Mouse (Mus musculus): ENCODE results near the gene Igsf21. TPM values are rescaled to one million over a fixed set of nuclear protein-coding genes. Genes with fewer than 3 reads are reported as not detected.

The Igsf21 gene
- 1 to 10 TPM; 4.5 to 5.9 TPM for total RNA-seq (2021)
- long read RNA-seq, experiment 1, partial matches to known transcripts = 3 of 7 reads
- long read RNA-seq, experiment 1, other reads (novel, unspliced or antisense) = 1 of 7 reads
- long read RNA-seq, experiment 2, transcript Igsf21-201 (10 exons, 1,979 nt) = major isoform, 12 of 15 reads
- long read RNA-seq, experiment 2, partial matches to known transcripts = 2 of 15 reads
- long read RNA-seq, experiment 2, other reads (novel, unspliced or antisense) = 1 of 15 reads

DNA sequence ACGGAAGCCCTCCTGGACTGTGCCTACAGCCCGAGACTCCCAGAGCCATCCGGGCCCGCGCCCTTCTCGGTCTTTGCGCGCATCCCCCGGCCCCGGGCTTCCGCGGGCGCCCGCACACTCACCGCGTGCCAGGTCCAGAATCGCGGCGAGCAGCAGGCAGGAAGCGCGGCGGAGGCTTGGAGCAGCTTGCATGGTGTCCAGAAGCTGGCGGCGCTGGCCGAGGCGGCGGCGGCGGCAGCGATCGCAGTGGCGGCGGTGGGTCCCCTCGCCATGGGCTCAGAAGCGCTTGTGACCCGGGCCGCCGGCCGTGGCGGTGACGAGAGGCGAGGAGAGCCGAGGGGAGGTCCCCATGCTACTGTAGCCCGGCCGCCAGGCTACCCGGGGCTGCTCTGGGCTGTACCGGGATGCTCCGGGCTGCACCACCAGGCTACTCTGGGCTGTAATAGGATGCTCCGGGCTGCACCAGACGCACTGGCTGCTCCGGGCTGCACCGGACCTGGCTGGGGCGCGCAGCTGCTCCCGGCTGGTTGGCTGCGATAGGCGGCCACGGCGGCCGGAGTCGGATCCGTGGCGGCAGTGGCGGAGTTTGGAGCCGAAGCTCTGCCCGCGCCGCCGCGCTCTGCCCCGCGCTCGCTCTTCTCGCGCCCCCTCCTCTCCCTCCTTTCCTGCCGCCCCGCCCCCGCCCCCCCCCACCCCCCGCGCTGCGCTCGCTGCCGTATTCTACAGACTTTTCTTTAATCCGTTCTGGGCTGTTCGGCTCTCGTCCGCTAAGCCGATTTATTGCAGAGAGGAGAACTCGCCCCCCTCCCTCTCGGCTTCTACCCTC is at the start of gene Igsf21:
Gene Igsf21 (minus strand): TSS at position 605 of the 826 bp plus-strand sequence.
- no peak for DNase-seq (ENCODE audit: low spot score in 2 of 2)

DNA sequence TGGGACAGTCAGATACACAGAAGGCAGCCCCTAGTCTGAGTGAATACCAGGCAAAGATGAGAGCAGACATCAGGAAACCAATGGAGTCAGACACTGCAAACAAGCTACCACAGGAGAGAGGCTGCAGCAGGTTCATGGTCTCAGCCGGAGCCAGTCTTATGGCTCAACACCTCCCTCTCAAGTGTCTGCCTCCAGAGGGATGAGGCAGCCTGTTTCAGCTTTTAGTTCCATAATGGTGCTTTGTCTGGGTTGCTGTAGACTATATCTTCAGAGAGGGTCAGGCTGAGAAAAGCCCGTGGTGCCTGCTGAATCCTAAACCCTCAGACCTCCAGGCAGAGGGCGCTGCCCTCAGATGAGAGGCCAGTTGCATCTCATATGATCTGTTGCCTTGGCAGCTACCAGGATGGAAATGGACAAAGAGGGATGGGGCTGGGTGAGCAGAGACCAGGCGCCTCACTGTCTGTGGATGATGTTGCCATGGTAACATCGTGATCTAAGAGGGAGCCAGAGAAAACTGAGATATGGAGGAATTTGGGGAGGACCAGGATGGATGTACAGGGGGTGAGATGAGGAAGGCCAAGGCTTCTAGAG is 39.2 kb upstream of the Igsf21 start:
- DNase-seq (ENCODE audit: low spot score in 2 of 2) = no peak

DNA sequence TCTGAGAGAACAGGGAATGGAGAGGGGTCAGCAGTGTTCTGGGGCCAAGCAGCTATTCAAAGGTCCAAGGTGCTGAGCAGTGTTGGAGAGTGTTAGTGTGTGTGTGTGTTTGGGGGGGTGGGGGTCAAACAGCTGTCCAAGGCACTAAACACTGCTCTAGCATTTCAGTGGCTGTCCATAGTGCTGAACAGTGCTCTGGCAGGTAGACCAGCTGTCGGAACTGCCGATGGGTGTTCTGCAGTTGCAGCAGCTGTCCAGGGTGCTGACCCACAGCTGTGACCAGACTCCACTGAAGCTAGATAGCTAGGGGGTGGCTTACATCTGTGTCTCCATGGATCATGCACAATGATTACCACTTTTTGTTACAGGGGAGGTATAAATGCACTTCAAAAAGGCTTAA is 36.8 kb upstream of the Igsf21 start:
- peak in 1 of 2 experiments; percentile 20 for DNase-seq (ENCODE audit: low spot score in 2 of 2)

DNA sequence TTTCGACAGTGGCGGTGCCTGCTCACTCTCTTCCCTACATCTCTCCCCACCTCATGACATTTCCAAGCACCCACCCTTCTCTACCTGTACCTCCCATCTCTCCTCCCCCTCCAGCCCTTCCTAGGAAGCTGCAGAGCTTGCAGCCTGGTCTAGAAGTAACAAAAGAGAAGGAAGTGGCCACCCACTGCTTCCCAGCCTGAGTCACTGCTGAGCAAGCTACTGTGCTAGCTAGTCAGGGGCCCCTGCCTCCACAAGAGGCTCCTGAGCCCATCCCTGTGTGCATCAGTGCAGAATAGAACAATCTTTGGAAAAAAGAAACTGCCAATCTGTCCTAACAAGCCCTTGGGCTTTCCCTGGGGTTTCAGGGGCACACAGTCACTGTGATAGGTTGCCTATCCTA is 31.7 kb upstream of the Igsf21 start:
- no peak for DNase-seq (ENCODE audit: low spot score in 2 of 2)

DNA sequence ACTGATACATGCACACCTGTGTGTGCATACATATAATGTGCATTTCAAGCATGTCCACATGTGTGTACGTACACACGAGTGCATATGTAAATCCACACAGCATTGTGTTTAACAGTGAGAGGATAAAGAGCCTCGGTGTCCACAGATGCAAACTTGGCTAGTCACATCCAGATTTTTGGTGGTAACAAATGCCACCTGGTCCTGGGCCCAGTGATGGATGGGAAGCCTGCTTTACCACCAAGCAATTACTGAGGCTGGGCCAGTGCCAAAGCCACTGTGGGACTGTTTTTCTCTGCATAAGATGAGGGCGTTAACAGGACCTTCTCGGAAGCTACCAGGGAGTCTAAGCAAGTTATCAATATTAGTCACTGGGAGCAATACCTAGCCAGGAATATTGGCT is 25.3 kb upstream of the Igsf21 start:
- no peak for DNase-seq (ENCODE audit: low spot score in 2 of 2)

DNA sequence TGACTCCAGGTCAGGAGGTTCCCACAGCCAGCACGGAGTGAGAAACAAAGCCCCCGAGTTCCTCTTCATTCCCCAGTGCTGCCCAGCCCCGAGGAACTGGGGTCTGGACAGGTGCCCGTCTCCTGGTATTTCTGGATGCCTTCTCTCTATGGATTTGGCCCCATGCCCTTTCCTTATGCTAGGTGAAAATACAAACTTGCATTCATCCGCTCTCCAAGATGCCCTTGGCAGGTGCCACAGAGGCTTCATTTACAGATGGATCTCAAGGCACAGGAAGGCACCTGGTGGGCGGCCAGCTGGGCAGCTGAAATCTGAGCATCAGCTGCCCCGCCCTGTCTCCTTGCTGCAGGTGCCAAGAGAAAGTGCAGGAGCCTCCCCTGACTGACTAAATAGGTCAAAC is 23.9 kb upstream of the Igsf21 start:
- no peak for DNase-seq (ENCODE audit: low spot score in 2 of 2)

DNA sequence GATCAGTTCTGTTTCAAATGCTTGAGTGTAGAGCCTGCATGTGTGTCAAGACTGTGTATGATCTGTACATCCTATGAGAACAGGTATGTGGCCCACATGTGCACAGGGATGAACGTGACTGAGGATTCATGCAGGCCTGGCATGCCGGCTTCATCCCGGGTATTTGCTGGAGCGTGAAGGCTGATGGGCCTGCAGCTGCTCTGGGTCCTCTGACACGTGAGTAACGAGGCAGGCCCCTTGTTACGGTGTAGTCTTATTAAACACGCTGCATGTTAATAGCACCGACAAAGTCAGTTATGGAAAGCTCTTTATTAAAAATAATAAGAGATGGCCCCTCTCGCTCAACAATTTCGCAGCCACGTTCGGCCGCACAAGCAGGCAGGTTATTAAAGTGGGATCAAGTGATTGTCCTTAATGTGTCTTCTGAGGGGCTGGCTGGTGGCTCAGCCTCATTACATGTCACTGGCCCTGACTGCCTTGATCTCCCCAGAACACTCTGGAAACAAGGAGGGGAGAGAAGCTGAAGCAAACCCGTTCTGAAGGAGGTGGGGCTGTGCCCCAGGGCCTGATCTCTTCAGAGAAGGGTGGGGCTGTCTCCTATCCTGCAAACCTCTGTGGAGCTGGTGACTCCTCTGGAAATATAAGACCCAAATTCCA is 22.7 kb upstream of the Igsf21 start:
- DNase-seq (ENCODE audit: low spot score in 2 of 2) = no peak

DNA sequence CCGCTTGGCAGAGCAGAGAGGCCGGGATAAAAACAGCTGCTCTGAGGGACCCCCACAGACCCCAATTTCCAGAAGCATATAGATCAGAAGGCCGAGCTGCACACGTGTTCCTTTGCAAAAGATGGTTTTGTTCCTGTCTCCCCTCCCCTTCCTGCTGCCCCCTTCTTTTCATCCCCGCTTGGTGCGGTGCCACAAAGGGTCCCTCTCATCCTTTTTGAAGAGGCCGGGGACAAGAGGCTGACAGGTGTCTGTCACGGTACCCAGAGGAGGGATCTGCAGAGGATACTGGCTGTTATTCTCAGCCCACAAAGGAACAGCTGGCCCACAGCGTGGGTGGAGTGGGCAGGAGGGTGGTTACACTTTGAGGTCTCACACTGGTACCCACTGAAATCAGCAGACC is 21.3 kb upstream of the Igsf21 start:
- no peak for DNase-seq (ENCODE audit: low spot score in 2 of 2)

DNA sequence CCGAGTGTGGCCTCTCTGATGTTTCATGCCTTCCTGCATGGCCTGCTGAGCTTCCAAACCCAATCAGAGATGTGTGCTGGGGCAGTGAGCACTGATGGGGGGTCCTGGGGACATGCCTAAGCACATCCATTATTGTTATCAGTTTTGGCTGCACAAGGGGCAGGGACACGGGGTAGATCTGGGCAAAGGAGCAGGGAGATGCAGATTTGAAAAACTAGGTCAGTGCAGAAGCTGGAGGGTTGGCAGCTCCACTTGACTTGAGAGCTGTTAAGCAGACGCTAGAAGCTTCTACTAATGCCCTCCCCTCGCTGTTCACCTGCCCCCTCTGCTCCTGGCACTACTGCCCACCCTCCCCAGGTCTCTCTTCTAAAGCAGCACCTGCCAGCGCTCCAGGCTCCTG is 20.5 kb upstream of the Igsf21 start:
- DNase-seq (ENCODE audit: low spot score in 2 of 2) = no peak

DNA sequence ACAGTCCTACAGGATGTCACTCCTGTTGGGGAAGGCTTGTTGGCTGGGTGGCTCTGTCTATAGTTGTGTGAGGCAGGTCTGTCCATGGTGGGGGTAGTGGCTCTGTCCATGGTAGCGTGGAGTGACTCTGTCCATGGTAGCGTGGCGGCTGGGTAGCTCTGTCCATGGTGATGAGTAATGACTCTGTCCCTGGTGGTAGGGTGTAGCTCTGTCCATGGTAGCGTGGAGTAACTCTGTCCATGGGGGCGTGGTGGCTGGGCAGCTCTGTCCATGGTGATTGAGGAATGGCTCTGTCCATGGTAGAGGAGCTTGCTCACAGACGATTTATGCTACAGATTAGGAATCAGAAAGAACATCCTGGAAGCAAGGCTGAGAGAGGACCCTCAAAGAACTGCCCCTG is 12.4 kb upstream of the Igsf21 start:
- peak; percentile 33 to 40 for DNase-seq (ENCODE audit: low spot score in 2 of 2)

DNA sequence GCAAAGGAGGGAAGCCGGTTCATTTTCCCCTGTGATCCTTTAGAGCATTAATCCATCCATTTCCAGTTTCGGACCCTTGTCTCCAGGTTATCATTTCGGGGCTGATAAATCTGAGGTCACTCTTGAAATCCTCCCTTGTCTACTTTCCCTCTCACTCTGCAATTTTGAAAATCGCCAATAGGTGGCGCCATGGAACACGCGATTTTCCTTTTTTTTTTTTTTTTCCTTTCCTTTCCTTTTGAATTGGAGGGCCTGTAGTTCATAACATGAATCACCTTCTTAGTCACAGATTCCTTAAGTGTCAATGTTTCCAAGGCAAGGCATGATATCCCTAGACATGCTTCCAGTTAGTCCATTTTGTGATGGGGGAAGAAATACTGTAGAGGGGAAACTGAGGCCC is 5.8 kb upstream of the Igsf21 start:
- no peak for DNase-seq (ENCODE audit: low spot score in 2 of 2)

DNA sequence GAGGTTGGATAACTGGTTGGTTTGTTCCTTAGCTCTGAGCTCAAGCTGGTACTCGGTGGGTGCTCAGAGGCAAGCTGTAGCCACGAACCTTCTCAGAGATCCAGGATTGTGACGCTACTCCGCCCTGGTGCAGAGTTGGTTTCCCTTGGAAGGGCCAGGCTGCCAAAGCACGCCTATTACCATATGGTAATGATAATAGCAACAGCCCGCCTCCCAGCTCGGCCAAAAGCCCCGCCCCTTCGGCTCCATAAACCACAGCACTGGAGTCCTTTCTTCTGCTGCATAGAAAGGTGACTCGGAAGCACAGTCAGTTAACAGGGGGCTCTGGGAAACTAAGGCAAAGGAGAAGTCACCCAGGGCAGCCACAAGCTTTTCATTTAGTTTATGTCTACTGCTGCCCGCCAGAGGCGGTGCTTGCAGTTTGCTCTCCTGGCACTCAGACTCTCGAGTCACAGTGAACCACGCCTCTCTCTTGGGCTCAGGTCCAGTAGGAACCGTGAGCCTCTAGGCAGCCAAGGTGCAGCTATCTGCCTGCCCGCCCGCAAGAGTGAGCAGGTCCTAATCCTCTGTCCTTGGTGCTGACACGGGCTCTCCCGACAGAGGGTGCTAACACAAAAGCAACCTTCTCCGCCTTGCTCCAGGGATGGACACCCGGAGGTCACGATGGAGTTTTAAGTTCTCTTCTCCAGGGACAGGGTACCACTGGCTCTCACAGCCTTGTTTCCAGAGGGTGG is 2.6 kb upstream of the Igsf21 start:
- no peak for DNase-seq (ENCODE audit: low spot score in 2 of 2)

DNA sequence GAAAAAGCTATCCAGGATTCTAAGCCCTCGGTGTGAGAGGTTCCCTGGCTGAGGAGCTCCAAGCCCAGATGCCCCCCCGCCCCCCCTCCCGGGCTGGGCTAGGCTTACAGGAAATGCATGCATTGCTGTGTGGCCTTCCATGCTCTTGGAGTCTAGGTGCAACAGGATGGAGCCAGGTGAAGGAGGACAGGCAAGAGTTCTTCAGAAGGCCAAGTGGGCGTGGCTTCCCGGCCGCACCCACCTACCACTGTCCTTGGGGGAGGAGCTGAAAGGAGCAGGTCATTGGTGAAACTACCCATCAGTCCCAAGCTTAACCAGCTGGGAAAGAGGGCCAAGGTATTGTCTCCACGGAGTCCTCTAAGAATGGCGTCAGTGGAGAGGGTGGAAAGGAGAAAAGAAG is 1.8 kb upstream of the Igsf21 start:
- DNase-seq (ENCODE audit: low spot score in 2 of 2) = no peak

DNA sequence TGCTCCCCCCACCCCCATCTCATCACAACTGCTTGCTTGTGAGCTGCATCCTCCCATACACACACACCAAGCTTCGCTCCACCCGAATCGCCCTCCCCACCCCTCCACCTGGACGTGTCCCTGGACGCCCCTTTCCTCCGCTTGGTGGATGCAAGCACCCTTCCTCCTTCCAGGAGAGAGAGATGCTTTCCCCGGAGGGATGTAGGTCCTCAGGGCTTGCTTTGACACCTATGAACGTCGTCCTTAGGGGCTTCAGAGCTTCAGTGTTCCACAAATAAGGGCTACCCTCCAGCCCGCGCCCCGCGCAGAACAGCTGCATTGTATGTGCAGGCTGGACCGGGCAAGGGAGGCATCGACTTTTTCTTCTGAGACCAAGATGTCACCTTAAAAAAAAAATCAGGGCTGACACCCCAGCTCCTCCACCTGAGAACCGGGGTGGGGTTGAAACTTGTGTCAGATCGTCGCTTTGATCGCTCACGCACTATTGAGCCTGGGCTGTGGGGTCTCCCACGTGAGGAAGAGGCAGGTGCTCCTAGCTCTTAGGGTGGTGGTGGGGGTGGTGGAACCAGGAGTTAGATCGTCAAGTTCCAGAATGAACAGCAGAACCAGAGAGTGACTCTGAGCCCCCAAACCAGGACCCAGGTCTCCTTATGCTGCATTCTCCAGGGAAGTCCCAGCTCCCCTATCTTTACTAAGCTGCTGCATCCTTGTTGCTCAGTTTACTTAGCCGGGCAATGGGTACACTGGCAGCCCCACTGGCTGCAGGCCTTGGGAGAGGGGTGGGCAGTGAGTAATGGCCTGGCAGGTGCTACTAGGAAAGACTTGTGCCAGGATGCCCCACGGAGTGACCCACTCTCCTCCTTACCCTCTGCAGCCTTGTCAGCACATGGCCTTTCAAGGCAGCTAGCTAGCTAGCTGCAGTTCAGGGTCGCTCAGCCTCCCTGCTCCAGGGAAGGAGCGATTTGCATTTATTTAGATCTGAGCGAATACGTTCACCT is 721 bp upstream of the Igsf21 start:
- no peak for DNase-seq (ENCODE audit: low spot score in 2 of 2)

DNA sequence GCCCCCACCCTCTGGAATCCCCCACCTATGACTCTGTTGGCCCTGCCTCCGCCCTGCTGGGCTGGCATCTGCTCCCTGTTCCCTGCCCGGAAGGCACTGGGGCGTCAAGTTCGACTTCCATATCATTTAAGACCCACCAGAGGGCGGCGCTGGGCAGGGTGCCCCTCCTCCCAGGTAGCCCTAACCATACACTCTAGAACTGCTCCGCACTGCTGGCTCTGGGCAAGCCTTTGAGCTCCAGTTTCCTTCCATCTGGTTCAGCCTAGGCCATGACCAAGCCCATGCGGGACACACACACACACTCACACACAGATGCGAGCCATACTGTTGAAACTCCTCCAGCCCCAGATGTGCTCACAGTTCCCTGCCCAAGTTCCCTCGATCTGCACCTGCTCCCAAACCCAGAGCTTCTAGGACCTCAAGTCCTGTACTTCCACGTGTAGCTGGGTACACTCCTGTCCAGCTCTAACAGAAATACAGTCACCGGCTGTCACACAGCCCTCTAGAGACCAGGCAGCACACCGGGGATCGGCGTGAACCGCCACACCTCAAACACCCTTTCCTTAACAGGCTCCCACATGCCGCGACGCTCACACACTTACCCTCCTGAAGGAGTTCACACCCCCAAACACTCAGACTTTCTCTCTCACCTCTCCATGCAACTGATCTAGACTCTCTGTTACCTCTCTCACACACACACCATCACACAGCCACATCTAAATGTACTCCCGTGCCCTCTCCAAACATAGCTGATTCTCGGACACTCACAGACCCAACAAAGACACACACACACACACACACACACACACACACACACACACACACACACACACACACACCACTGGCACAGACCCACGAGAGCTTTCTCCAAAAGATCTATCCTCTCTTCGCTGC is 1.1 kb downstream of the Igsf21 start:
- DNase-seq (ENCODE audit: low spot score in 2 of 2) = no peak

DNA sequence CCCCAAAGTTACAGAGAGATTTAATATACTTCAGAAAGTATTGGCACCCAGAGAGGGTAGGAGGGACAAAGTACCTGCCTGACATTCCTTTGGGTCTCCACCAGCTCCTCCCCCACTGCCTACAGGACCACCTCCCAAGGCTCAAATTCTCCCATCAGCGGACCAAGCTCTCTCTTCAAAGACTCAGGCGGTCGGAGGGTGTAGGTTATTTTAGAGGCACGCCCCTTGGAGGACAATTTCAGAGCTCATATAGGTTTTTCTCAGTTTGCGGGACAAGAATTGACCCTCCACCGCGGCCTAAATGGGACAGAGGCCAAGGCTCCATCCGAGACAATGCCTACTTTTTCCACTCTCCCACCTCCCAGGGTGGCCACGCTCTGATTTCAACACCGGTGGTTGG is 1.7 kb downstream of the Igsf21 start:
- DNase-seq (ENCODE audit: low spot score in 2 of 2) = no peak

DNA sequence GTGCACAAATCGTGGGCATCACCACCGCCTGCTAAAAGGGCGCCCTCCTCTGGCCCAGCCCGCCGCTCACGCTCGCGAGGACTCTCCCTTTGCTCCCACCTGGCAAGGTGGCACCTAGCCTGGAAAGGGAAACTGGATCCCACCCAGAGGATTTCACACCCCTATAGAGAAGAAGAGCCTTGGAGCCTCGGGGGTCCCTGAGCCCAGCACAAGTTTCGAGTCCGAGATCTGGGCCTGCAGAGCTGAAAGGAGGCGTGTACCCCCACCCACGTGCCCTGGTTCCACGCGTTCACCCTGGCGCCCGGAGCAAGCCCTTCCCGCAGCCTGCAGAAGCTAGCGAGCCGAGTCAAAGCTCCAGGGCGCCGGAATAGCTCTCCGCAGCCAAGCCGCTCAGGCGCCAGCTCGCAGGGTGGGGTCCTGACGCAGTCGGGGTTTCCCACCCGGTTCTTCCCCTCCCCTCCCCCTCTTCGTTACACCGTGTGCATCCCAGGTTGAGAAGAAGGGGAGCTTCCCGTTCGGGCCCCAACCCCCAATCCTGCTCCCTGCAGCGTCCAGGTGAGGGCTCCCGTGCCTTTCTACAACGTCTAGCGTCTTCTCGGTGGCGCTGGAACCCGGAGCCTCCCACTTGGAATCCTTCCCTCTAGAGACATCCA is 2.3 kb downstream of the Igsf21 start:
- no peak for DNase-seq (ENCODE audit: low spot score in 2 of 2)

DNA sequence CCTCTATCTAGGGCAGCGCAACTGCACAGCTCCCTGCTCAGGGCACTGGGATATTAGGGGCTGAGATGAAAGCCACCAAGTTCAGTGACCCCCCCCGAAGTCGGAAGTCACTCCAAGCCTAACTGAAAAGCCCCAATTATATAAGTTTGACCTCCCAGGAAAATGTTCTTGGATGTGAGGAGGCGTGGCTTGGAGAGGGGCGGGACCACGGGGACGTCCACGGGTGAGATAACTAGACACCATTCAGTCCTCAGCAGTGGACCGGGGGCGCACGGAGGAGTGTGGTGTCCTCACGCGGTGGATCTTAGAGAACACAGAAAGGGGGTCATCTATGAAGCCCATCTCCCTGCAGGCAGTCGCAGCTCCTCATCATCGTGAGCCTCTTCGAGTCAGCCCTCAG is 3.4 kb downstream of the Igsf21 start:
- DNase-seq (ENCODE audit: low spot score in 2 of 2) = no peak

Measured in adrenal gland, postnatal 4 days (tissue).